Mouse (Mus musculus) heart, postnatal 10 days (tissue): ENCODE measurements at regions not wholly inside any gene's neighbourhood (a gene's known extent, or its start where the extent isn't known, plus 50 kb on each side); places are given as distances from the start of the nearest gene placed in this dataset.
"Not testable (repeated sequence)": the region's sequence is repeated elsewhere in the genome, so short reads cannot be mapped to it uniquely, and the experiment has no call there.

Experiments used
- DNase-seq, 2 experiments: peaks; one replicate each; pipeline ENCODE4 v3.0.0; 2021
- intact Hi-C: fragments of 180-260 bp; cut with DNase I; formaldehyde crosslinking; loops from one replicate; pipeline ENCODE4 v1.15.1; 2025

- DNase-seq: no peak
- intact Hi-C loops: no loop called here
Observed at GRCm38 (mm10) chr14:15842024-15842599, 403.3 kb upstream of the Lrrc3b start.

GRCm38 (mm10) chr14:15868520-15868919 lies 380.6 kb upstream of the Ngly1 start:
- intact Hi-C loops: no loop called here
- DNase-seq: no peak

DNA sequence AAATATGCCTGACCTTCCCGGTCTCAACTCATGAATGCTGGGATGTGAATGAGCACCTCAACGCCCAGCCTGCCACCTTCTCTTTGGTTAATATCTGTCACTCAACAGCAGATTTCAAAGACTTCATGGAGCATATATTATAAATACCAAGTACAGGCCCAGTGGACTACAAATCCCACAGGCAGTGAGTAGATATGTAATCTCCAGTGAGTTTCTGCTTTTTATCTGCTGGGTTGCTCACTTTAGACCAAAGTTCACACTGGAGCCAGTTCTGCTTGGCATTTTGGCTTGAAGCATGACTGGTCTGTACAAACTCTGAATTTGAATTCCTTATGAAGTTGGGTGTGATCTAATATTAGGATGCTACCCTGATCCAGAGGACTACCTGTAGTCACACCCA lies 377.1 kb upstream of the Ngly1 start:
- DNase-seq: no peak
- intact Hi-C loops: loop anchor here (10.0 kb wide), 1 partner anchor 217 kb away; no protein-coding TSS in a partner anchor

GRCm38 (mm10) chr14:15880146-15880545 lies 368.9 kb upstream of the Ngly1 start:
- DNase-seq: no peak
- intact Hi-C loops: loop anchor here (5.0 kb wide), 1 partner anchor 443 kb away; the partner anchor contains the start of gene Lrrc3b

DNA sequence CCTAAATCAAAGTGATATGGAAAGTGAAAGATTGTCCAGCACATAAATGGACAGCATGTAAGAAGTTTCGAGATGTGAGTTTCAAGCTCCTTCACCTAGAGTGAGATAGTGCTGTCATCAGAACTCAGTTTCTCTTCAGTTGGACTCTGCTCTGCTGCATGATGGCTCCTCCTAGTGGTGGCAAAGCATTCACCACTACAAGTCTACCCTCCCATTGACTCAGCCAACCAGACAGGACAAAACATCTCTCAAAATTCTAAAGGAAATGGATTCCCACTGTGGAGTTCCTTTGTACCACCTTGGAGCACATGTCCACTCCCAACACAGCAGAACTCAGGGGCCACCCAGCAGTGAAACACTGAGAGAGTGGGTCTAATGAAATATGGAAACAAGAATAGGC lies 367.8 kb upstream of the Ngly1 start:
- peak; percentile 44 to 63 for DNase-seq
- intact Hi-C loops: loop anchor here (1.0 to 5.0 kb wide), 2 partner anchors 444 to 526 kb away; partner anchors contain the start of gene Lrrc3b

DNA sequence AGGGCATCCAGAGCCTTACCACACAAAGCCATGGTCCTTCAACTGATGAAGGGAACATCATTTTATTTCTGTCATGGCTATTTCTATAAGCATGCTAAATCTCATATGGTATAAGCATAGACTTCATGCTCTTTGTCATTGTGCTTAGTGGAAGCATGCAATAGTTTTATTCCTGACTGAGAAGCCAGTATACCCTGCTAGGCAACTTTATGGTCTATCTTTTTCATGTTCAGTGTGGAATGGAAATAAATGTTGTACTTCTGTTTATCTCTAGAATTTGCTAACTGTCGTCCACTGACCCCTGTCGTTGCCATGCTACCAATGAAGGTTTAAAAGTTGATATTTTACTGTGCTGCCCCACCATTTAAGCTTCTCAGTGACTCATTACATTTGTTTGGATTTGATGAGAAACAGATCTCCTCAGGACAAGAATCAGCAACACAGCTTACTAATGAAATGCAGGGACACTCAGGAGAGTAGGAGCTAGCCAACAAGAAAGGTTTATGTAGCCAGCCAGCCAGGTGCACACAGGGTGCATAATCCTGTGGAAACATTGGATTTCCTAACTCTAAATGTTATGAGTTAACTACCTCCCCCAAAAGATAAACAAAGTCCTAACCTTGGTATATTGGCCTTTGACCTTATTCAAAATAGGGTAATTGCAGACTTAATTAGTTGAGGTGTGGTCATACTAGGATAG lies 364.3 kb upstream of the Ngly1 start:
- intact Hi-C loops: loop anchor here (5.0 kb wide), 1 partner anchor 447 kb away; the partner anchor contains the start of gene Lrrc3b
- DNase-seq: no peak

DNA sequence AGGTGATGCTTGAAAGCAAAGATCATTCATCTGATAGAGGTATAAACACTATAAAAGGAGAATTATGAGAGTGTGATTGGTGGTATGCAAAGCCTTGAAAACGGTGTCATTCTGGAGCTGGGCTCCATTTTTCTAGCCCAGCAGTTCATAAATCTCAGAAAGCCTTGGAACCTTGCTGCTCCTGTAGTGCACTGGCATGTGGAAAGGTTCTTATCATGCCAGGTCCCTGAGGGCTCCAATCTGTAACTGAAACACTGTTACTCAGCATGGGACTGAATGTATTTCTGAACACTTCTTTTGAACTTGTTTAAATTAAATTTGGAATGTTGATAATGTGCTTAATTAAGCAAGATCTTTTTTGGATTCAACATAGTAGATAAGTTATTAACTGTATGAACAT lies 352.0 kb upstream of the Ngly1 start:
- intact Hi-C loops: no loop called here
- DNase-seq: no peak

DNA sequence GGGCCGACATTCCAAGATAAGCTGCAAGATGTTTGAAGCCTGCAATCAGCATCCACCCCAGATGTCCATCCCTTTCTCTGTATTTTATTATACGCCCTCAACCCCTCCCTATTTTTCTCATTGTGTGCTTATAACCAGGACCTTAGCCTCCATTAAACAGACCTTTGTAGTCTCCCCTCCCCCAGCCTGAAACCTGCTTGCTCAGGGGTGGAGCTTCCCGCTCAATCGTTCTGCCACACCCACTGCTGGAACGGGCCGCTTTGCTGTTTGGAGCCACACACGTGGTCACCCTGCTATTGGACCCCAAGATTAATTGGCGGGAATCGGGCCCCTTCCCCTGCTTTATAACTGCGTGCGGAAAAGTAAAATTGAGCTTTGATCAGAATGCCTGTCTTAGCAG lies 342.7 kb upstream of the Ngly1 start:
- intact Hi-C loops, DNase-seq: not testable (repeated sequence)

GRCm38 (mm10) chr14:15913206-15913605 lies 335.9 kb upstream of the Ngly1 start:
- DNase-seq, intact Hi-C loops: not testable (repeated sequence)

GRCm38 (mm10) chr14:15914176-15914575 lies 334.9 kb upstream of the Ngly1 start:
- no peak for DNase-seq
- intact Hi-C loops: no loop called here

GRCm38 (mm10) chr14:15924676-15925075 lies 324.4 kb upstream of the Ngly1 start:
- DNase-seq, intact Hi-C loops: not testable (repeated sequence)

GRCm38 (mm10) chr14:15934729-15935128 lies 314.4 kb upstream of the Ngly1 start:
- intact Hi-C loops: no loop called here
- no peak for DNase-seq

DNA sequence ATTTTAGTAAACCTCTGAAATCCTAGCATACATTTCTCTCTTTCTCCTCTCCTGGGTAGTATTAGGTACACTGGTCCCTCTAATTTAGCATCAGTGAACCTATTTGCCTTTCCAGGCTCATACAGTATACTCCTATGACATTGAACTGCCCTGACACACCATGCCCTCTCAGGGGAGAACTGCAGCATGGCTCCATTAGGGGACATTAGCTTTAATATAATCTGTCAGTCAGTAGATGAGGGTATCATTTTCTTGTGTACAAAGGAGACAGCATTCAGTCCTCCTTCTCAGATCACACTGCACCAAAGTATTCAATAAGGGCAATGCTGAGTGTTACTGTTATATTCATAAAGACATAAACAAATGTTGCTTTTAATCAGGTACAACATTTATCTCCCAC lies 278.8 kb upstream of the Ngly1 start:
- DNase-seq: no peak
- intact Hi-C loops: no loop called here

GRCm38 (mm10) chr14:15970767-15971166 lies 278.3 kb upstream of the Ngly1 start:
- DNase-seq: no peak
- intact Hi-C loops: no loop called here

GRCm38 (mm10) chr14:15971306-15971705 lies 277.8 kb upstream of the Ngly1 start:
- intact Hi-C loops: no loop called here

GRCm38 (mm10) chr14:15977366-15977765 lies 271.7 kb upstream of the Ngly1 start:
- DNase-seq: no peak

More at GRCm38 (mm10) chr14:15971306-15971705, 277.8 kb upstream of the Ngly1 start:
- DNase-seq: no peak

GRCm38 (mm10) chr14:15978329-15978728 lies 270.8 kb upstream of the Ngly1 start:
- intact Hi-C loops: no loop called here
- DNase-seq: no peak

More at GRCm38 (mm10) chr14:15977366-15977765, 271.7 kb upstream of the Ngly1 start:
- intact Hi-C loops: no loop called here

GRCm38 (mm10) chr14:16005409-16005808 lies 243.7 kb upstream of the Ngly1 start:
- intact Hi-C loops: no loop called here
- DNase-seq: no peak

DNA sequence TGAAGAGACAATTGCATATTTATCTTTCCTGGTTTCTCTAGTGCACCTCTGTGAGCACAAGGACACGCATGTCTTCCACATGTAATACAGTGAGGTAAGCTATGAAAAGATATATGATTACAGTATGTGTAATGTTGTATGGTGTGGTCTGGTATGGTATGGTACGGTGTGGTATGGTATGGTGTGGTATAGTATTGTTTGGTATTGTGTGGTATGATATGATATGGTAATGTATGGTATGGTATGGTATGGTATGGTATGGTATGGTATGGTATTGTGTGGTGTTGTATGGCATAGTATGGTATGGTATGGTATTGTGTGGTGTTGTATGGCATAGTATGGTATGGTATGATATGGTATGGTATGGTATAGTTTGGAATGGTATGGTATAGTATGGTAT lies 242.1 kb upstream of the Ngly1 start:
- intact Hi-C loops: no loop called here
- no peak for DNase-seq

GRCm38 (mm10) chr14:16009778-16010177 lies 239.3 kb upstream of the Ngly1 start:
- intact Hi-C loops: no loop called here
- no peak for DNase-seq

DNA sequence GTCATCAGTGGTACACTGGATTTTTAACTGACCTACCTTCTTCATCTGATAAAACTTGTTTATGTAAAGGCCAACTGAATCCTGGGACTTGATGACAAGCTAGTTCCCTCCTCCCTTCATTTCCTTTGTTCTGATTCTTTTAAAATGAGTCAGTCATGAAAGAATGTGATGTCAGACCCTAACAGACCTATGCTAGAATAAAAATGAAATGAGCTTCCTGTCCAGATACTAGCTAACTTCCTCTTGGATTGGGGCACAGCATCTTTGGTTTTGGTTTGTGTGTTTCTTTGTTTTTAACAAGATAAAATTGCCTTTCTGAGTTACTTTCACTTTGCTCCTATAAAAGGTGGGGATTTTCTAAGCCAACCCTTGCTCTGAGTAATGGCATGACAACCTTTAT lies 225.2 kb upstream of the Ngly1 start:
- intact Hi-C loops: no loop called here
- DNase-seq: no peak

GRCm38 (mm10) chr14:16037771-16038170 lies 211.3 kb upstream of the Ngly1 start:
- DNase-seq: no peak
- intact Hi-C loops: no loop called here
